Mouse (Mus musculus) neural tube, embryonic 13.5 days (tissue): ENCODE results near the gene Narfl. TPM values are rescaled to one million over a fixed set of nuclear protein-coding genes. Genes with fewer than 3 reads are reported as not detected.

Experiments used
- ATAC-seq: fragments of 200-750 bp; cut with Nextera tagmentation; 2 replicates; pipeline ENCODE4 v1.8.0; 2017; ENCODE audit warnings: low read depth, mild to moderate bottlenecking, moderate TSS enrichment, moderate library complexity
- H3K27ac ChIP-seq: fragments of 300-500 bp; sonication (generic); replicated peaks from 2 replicates; pipeline ENCODE4 v1.5.1; 2015; ENCODE audit warnings: moderate library complexity, mild to moderate bottlenecking, inconsistent platforms
- H3K27me3 ChIP-seq: fragments of 300-500 bp; sonication (generic); 2 replicates; pipeline ENCODE4 v1.6.1; 2015; ENCODE audit warnings: mild to moderate bottlenecking, inconsistent platforms
- H3K36me3 ChIP-seq: fragments of 300-500 bp; sonication (generic); 2 replicates; pipeline ENCODE4 v1.6.1; 2015; ENCODE audit warnings: mild to moderate bottlenecking, inconsistent platforms
- H3K4me1 ChIP-seq: fragments of 300-500 bp; sonication (generic); replicated peaks from 2 replicates; pipeline ENCODE4 v1.6.1; 2015; ENCODE audit warnings: inconsistent platforms
- H3K4me2 ChIP-seq: fragments of 300-500 bp; sonication (generic); 2 replicates; pipeline ENCODE4 v1.6.1; 2015; ENCODE audit warnings: inconsistent platforms, mild to moderate bottlenecking, moderate library complexity
- H3K4me3 ChIP-seq: fragments of 300-500 bp; sonication (generic); 2 replicates; pipeline ENCODE4 v1.5.1; 2015; ENCODE audit warnings: mild to moderate bottlenecking, inconsistent platforms
- H3K9ac ChIP-seq: fragments of 300-500 bp; sonication (generic); 2 replicates; pipeline ENCODE4 v1.6.1; 2015; ENCODE audit warnings: moderate library complexity, mild to moderate bottlenecking, inconsistent platforms
- H3K9me3 ChIP-seq: fragments of 300-500 bp; sonication (generic); 2 replicates; pipeline ENCODE4 v1.6.1; 2016; ENCODE audit warnings: inconsistent platforms
- WGBS: fragments of 180-500 bp; shearing (Covaris S2); methylation state at CpG from one replicate; pipeline ENCODE4 v1.1.7; 2015; 5-methylcytosine and 5-hydroxymethylcytosine counted together
- polyA plus RNA-seq: library from polyadenylated mRNA; unstranded; fragments of >200 nt; fragmentation: Nextera tagmentation; extraction: Ambion mirVana; gene quantifications from 2 replicates; pipeline ENCODE4 v1.2.1, GENCODE M21; 2015

Narfl gene
- polyA plus RNA-seq, 1 experiment from 2014 or later, result 26.6 TPM

DNA sequence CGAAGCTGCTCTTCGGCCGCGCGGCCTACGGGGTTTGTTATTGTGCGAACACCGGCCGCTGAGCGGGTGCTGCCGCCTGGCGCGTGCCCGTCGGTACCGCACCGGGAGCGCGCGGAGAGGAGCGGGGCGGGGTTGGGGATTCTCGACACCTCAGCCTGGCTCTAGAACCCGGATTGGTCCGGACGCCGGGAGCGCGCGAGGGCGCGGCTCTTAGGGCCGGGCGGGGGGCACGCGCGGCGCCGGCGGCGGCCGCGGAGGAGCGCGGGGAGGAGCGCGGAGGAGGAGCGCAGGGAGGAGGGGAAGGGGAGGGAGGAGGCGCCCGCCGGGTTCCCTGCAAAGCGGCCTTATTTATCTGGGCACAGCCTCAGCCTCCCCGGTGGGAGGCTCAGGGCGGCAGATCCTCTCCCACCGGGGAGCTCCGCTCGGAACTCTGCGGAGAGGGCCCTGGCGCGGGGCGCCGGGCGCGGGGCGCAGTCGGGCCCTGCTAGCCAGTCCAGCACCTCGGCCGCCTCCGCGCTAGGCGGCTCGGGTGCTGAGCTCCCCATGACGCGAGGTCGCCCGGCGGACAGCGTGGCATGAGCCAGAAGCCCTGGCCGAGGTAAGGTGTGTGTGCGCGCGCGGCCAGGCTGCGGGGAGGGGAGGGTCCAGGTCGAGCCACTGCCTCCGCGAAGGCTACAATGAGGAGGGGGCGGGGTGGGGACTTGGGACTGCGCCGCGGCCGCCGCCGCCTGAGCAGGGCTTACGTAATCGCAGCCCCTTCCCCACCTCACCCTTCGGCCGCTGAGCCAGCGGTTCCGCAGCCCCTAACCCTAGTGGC is 35.4 kb downstream of the Narfl start, which contains the start of gene Fbxl16:
TSS of gene Fbxl16 (plus strand) at position 297 of the 817 bp plus-strand sequence.
- no peaks in the 10 kb centered on the region for H3K9me3 ChIP-seq
- H3K4me3 ChIP-seq, result peak within 1 kb of the TSS; percentile 91
- peak within 1 kb of the TSS; percentile 99 for H3K9ac ChIP-seq
- 1% methylated on average over 66 of the region's 100 CpGs for WGBS
- peak within 1 kb of the TSS; percentile 98 for H3K27ac ChIP-seq
- H3K4me1 ChIP-seq, result peaks cover 55% of the 10 kb centered on the region
- H3K4me2 ChIP-seq, result peak within 1 kb of the TSS; percentile 97
- peak; percentile 90 for ATAC-seq
- H3K27me3 ChIP-seq, result peaks cover 5% of the 10 kb centered on the region; the same call in 1 of the 2 replicates
- H3K36me3 ChIP-seq, result 0 out of 2 replicates have a peak, but pooled peaks cover 3% of the 10 kb centered on the region

GRCm38 (mm10) chr17:25809606-25810340 is 36.2 kb downstream of the Narfl start:
- Histone ChIP-seq H3K4me1 (peaks cover 53% of the 10 kb centered on the region), H3K27ac (peak overlapping the region; percentile 98), H3K36me3 (0 out of 2 replicates have a peak, but pooled peaks cover 3% of the 10 kb centered on the region), H3K4me3 (peak overlapping the region; percentile 91), H3K27me3 (peaks cover 5% of the 10 kb centered on the region; the same call in 1 of the 2 replicates), H3K4me2 (peak overlapping the region; percentile 97), H3K9me3 (no peaks in the 10 kb centered on the region), H3K9ac (peak overlapping the region; percentile 99)
- ATAC-seq, result peak; percentile 66
- 4% methylated on average over 25 of the region's 25 CpGs for WGBS

- no peak for ATAC-seq
- H3K4me2 ChIP-seq, result peak overlapping the region; percentile 97
- peaks cover 5% of the 10 kb centered on the region; the same call in 1 of the 2 replicates for H3K27me3 ChIP-seq
- H3K4me3 ChIP-seq, result peak overlapping the region; percentile 91; the same call in 1 of the 2 replicates
- WGBS, result 81% methylated on average over 4 of the region's 4 CpGs
- peak overlapping the region; percentile 99 for H3K9ac ChIP-seq
- H3K9me3 ChIP-seq, result no peaks in the 10 kb centered on the region
- no peak overlapping the region for H3K27ac ChIP-seq
- H3K4me1 ChIP-seq, result peaks cover 53% of the 10 kb centered on the region
- H3K36me3 ChIP-seq, result 0 out of 2 replicates have a peak, but pooled peaks cover 3% of the 10 kb centered on the region
Measured at GRCm38 (mm10) chr17:25810890-25811289, 37.3 kb downstream of the Narfl start.

GRCm38 (mm10) chr17:25813471-25813870 is 39.9 kb downstream of the Narfl start:
- no peak for ATAC-seq
- H3K4me3 ChIP-seq, result peak overlapping the region; percentile 21
- H3K36me3 ChIP-seq, result peaks cover 26% of the 10 kb centered on the region
- peaks cover 18% of the 10 kb centered on the region for H3K27me3 ChIP-seq
- H3K27ac ChIP-seq, result no peak overlapping the region; the same call in 1 of the 2 replicates
- H3K4me2 ChIP-seq, result peak overlapping the region; percentile 47
- no peaks in the 10 kb centered on the region for H3K9me3 ChIP-seq
- H3K9ac ChIP-seq, result peak overlapping the region; percentile 53
- peaks cover 47% of the 10 kb centered on the region for H3K4me1 ChIP-seq
- WGBS, result under 1% methylated on average over 20 of the region's 20 CpGs

DNA sequence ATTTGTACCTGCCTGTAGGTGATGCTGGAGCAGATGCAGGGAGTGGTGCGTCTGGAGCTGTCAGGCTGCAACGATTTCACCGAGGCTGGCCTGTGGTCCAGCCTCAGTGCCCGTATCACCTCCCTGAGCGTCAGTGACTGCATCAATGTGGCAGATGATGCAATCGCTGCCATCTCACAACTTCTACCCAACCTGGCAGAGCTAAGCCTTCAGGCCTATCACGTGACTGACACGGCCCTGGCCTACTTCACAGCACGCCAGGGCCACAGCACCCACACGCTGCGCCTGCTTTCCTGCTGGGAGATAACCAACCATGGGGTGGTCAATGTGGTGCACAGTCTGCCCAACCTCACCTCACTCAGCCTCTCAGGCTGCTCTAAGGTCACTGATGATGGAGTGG is 44.1 kb downstream of the Narfl start:
- 88% methylated on average over 11 of the region's 11 CpGs for WGBS
- H3K27ac ChIP-seq, result no peak overlapping the region
- no peak overlapping the region for H3K4me2 ChIP-seq
- H3K9ac ChIP-seq, result no peak overlapping the region
- peaks cover 39% of the 10 kb centered on the region for H3K27me3 ChIP-seq
- peaks cover 16% of the 10 kb centered on the region for H3K4me1 ChIP-seq
- H3K9me3 ChIP-seq, result no peaks in the 10 kb centered on the region
- no peak for ATAC-seq
- no peak overlapping the region for H3K4me3 ChIP-seq
- H3K36me3 ChIP-seq, result peaks cover 39% of the 10 kb centered on the region

- Histone ChIP-seq H3K27ac (no peak overlapping the region), H3K4me2 (no peak overlapping the region), H3K27me3 (peaks cover 39% of the 10 kb centered on the region), H3K9ac (no peak overlapping the region), H3K9me3 (no peaks in the 10 kb centered on the region), H3K36me3 (peaks cover 39% of the 10 kb centered on the region), H3K4me1 (peaks cover 11% of the 10 kb centered on the region), H3K4me3 (no peak overlapping the region)
- WGBS, result 7% methylated on average over 46 of the region's 46 CpGs
- ATAC-seq, result no peak
Measured at GRCm38 (mm10) chr17:25818851-25819780, 45.5 kb downstream of the Narfl start.

DNA sequence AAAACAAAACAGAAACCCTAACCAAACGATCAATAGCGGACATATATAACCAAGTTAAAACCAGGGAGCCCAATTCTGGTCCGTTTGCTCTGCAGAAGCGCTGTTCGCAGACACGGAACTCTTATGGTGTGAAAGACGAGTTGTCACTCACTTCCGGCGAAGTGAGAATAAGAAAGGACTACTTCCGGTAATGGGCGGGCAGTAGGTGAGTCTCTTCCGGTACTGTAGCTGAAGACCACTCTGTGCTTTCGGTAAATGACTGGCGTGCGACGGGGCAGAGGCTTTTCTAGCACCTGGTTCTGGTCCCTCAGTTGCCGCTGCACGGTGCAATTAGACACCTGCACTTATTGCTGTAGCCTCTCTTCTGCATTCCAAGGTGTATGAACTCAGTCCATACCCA is 49.9 kb downstream of the Narfl start, which contains the start of gene Wdr24:
TSS of gene Wdr24 (plus strand) at position 176 of the 400 bp plus-strand sequence.
- H3K27ac ChIP-seq, result peak within 1 kb of the TSS; percentile 76
- peak within 1 kb of the TSS; percentile 69 for H3K4me3 ChIP-seq
- H3K27me3 ChIP-seq, result peaks cover 27% of the 10 kb centered on the region
- peak within 1 kb of the TSS; percentile 99 for H3K4me2 ChIP-seq
- H3K9ac ChIP-seq, result peak within 1 kb of the TSS; percentile 91
- peaks cover 54% of the 10 kb centered on the region for H3K4me1 ChIP-seq
- peak; percentile 44 for ATAC-seq
- WGBS, result 1% methylated on average over 18 of the region's 18 CpGs
- peaks cover 45% of the 10 kb centered on the region for H3K36me3 ChIP-seq
- H3K9me3 ChIP-seq, result no peaks in the 10 kb centered on the region

GRCm38 (mm10) chr17:25824362-25825142 is 51.0 kb downstream of the Narfl start:
- peaks cover 16% of the 10 kb centered on the region for H3K27me3 ChIP-seq
- no peaks in the 10 kb centered on the region for H3K9me3 ChIP-seq
- peak overlapping the region; percentile 99 for H3K4me2 ChIP-seq
- no peak for ATAC-seq
- H3K4me1 ChIP-seq, result peaks cover 61% of the 10 kb centered on the region
- H3K27ac ChIP-seq, result no peak overlapping the region
- H3K9ac ChIP-seq, result peak overlapping the region; percentile 91
- peaks cover 38% of the 10 kb centered on the region for H3K36me3 ChIP-seq
- H3K4me3 ChIP-seq, result peak overlapping the region; percentile 69
- WGBS, result 74% methylated on average over 16 of the region's 17 CpGs

GRCm38 (mm10) chr17:25825311-25825710 is 51.7 kb downstream of the Narfl start:
- no peak for ATAC-seq
- Histone ChIP-seq H3K4me3 (peak overlapping the region; percentile 69; the same call in 1 of the 2 replicates), H3K36me3 (peaks cover 37% of the 10 kb centered on the region), H3K27me3 (peaks cover 8% of the 10 kb centered on the region), H3K4me1 (peaks cover 68% of the 10 kb centered on the region), H3K4me2 (peak overlapping the region; percentile 99), H3K9me3 (no peaks in the 10 kb centered on the region), H3K9ac (peak overlapping the region; percentile 91; the same call in 1 of the 2 replicates), H3K27ac (no peak overlapping the region)
- 89% methylated on average over 6 of the region's 6 CpGs for WGBS

GRCm38 (mm10) chr17:25825984-25826570 is 52.5 kb downstream of the Narfl start:
- H3K36me3 ChIP-seq, result peaks cover 42% of the 10 kb centered on the region
- H3K4me1 ChIP-seq, result peaks cover 76% of the 10 kb centered on the region
- H3K27me3 ChIP-seq, result 0 out of 2 replicates have a peak, but pooled peaks cover 2% of the 10 kb centered on the region
- H3K4me3 ChIP-seq, result no peak overlapping the region
- no peak overlapping the region for H3K27ac ChIP-seq
- no peak for ATAC-seq
- no peaks in the 10 kb centered on the region for H3K9me3 ChIP-seq
- 95% methylated on average over 27 of the region's 27 CpGs for WGBS
- H3K9ac ChIP-seq, result no peak overlapping the region
- no peak overlapping the region for H3K4me2 ChIP-seq
